Mouse (Mus musculus): Measurements from ENCODE around the gene Flcn.

DNA sequence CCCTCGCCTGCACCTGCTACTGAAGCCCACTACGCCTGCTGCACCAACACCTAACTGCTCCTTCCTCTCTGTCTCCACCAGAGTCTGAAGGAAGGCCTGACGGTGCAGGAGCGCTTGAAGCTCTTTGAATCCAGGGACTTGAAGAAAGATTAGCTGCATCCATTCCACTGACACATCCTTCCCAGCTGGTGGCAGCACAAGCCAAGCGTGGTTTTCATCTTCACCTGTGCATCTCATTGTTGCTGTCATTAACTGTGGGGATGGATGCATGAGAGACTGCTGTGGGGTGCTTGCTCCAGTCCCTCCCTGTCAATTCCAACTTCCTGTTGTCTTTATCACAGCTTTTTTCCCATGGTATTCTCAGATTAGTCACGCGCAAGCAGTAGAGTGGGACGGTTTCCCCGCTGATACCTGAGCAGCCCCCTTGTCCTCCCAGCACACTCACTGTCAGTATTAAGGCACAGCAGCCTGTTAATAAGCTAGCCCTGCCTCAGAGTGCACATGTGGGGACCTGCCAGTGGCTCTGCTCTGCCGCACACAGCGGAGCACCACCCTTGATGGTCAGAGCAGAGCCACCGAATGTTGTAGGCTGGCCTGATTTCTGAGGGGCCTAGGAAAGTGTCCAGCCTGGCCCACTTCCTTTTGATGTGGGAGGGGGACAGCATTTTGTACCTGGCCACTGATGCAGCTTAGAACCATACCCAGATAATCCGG, 34.2 kb downstream of the Flcn start:
- TF ChIP-seq CTCF (IDR thresholded peaks at IDR 0.05; ENCODE audit: low read depth) (peak; percentile 13; the same call in 1 of the 2 replicates), EP300 (IDR thresholded peaks at IDR 0.05; ENCODE audit: low read depth) (no peak)

Data from heart, postnatal 0 days (tissue).